Mouse (Mus musculus) testis, adult 2 months (tissue): ENCODE data around the gene Cyb5r4. TPM values are rescaled to one million over a fixed set of nuclear protein-coding genes. Genes with fewer than 3 reads are reported as not detected.
A peak's percentile ranks its signal among the peaks of the same experiment; 100 is the strongest.

Source experiments
- H3K27ac ChIP-seq: fragments of 200-500 bp; 2 replicates; pipeline ENCODE4 v1.5.1; 2012; ENCODE audit warnings: low read depth, low read length; ENCODE audit not compliant: control insufficient read depth, insufficient read depth
- H3K27me3 ChIP-seq: fragments of 200-500 bp; 2 replicates; pipeline ENCODE4 v1.6.1; 2012; ENCODE audit warnings: mild to moderate bottlenecking, low read length, moderate library complexity; ENCODE audit not compliant: control insufficient read depth, insufficient read depth
- H3K36me3 ChIP-seq: fragments of 200-500 bp; 2 replicates; pipeline ENCODE4 v1.6.1; 2012; ENCODE audit warnings: mild to moderate bottlenecking, low read length; ENCODE audit not compliant: control insufficient read depth, insufficient read depth
- H3K4me1 ChIP-seq: fragments of 200-500 bp; 2 replicates; pipeline ENCODE4 v1.6.1; 2012; ENCODE audit warnings: low read length; ENCODE audit not compliant: control insufficient read depth, insufficient read depth
- H3K4me3 ChIP-seq: fragments of 200-500 bp; 2 replicates; pipeline ENCODE4 v1.5.1; 2012; ENCODE audit warnings: low read depth, mild to moderate bottlenecking, low read length, moderate library complexity, mixed read lengths; ENCODE audit not compliant: control insufficient read depth
- CTCF ChIP-seq: fragments of 200-500 bp; IDR thresholded peaks from 2 replicates; pipeline ENCODE4 v1.5.1; 2012; ENCODE audit warnings: low read depth, mild to moderate bottlenecking, inconsistent platforms, low read length, moderate library complexity; ENCODE audit not compliant: control insufficient read depth, insufficient read depth, insufficient replicate concordance
- POLR2A ChIP-seq: fragments of 200-500 bp; IDR thresholded peaks from 2 replicates; pipeline ENCODE4 v1.6.1; 2012; ENCODE audit warnings: low read depth, mild to moderate bottlenecking, inconsistent platforms, low read length, moderate library complexity; ENCODE audit not compliant: control insufficient read depth
- polyA plus RNA-seq: library from polyadenylated mRNA; depleted of rRNA; stranded (reverse); fragments of >200 nt; gene quantifications from 2 replicates; pipeline ENCODE4 v1.2.3, GENCODE M21; 2012

Gene Cyb5r4
- polyA plus RNA-seq, 1 experiment: 20.4 TPM

GRCm38 (mm10) chr9:87077919-87078318 is 56.1 kb downstream of the Cyb5r4 start:
- TF ChIP-seq POLR2A (no peak), CTCF (no peak)
- no peaks in the 10 kb centered on the region for H3K4me1 ChIP-seq
- no peaks in the 10 kb centered on the region for H3K36me3 ChIP-seq
- no peak overlapping the region for H3K27ac ChIP-seq
- H3K4me3 ChIP-seq: no peak overlapping the region
- no peaks in the 10 kb centered on the region for H3K27me3 ChIP-seq

- Histone ChIP-seq H3K27me3 (no peaks in the 10 kb centered on the region), H3K27ac (no peak overlapping the region), H3K36me3 (no peaks in the 10 kb centered on the region), H3K4me1 (no peaks in the 10 kb centered on the region), H3K4me3 (no peak overlapping the region)
- no peak for TF ChIP-seq CTCF
- TF ChIP-seq POLR2A: no peak
These were observed 57.7 kb downstream of the Cyb5r4 start for GRCm38 (mm10) chr9:87079511-87079910.

- H3K27ac ChIP-seq: no peak overlapping the region
- TF ChIP-seq POLR2A (no peak), CTCF (no peak)
- no peaks in the 10 kb centered on the region for H3K4me1 ChIP-seq
- no peak overlapping the region for H3K4me3 ChIP-seq
- no peaks in the 10 kb centered on the region for H3K36me3 ChIP-seq
- no peaks in the 10 kb centered on the region for H3K27me3 ChIP-seq
These were observed 65.2 kb downstream of the Cyb5r4 start for GRCm38 (mm10) chr9:87086991-87087390.

GRCm38 (mm10) chr9:87097989-87098388 is 76.2 kb downstream of the Cyb5r4 start:
- TF ChIP-seq CTCF: peak; percentile 38; the same call in 1 of the 2 replicates
- no peak for TF ChIP-seq POLR2A
- Histone ChIP-seq H3K36me3 (no peaks in the 10 kb centered on the region), H3K4me1 (no peaks in the 10 kb centered on the region), H3K4me3 (no peak overlapping the region), H3K27me3 (no peaks in the 10 kb centered on the region), H3K27ac (no peak overlapping the region)

- Histone ChIP-seq H3K36me3 (no peaks in the 10 kb centered on the region), H3K27me3 (no peaks in the 10 kb centered on the region), H3K4me1 (no peaks in the 10 kb centered on the region), H3K27ac (no peak overlapping the region), H3K4me3 (no peak overlapping the region)
- TF ChIP-seq POLR2A (no peak), CTCF (no peak)
These were observed 93.2 kb downstream of the Cyb5r4 start for GRCm38 (mm10) chr9:87115019-87115418.

- Histone ChIP-seq H3K4me3 (no peak overlapping the region), H3K36me3 (no peaks in the 10 kb centered on the region), H3K27me3 (no peaks in the 10 kb centered on the region), H3K27ac (no peak overlapping the region), H3K4me1 (no peaks in the 10 kb centered on the region)
- TF ChIP-seq CTCF: no peak
- no peak for TF ChIP-seq POLR2A
These were observed 93.7 kb downstream of the Cyb5r4 start for GRCm38 (mm10) chr9:87115456-87115931.

- Histone ChIP-seq H3K4me1 (no peaks in the 10 kb centered on the region), H3K4me3 (no peak overlapping the region)
- no peak for TF ChIP-seq CTCF
- TF ChIP-seq POLR2A: no peak
These were observed 94.2 kb downstream of the Cyb5r4 start for GRCm38 (mm10) chr9:87115978-87116377.

GRCm38 (mm10) chr9:87118996-87119395 is 97.2 kb downstream of the Cyb5r4 start:
- Histone ChIP-seq H3K36me3 (no peaks in the 10 kb centered on the region), H3K4me3 (no peak overlapping the region), H3K27ac (no peak overlapping the region), H3K27me3 (no peaks in the 10 kb centered on the region), H3K4me1 (no peaks in the 10 kb centered on the region)
- TF ChIP-seq CTCF (no peak), POLR2A (no peak)

More at GRCm38 (mm10) chr9:87115978-87116377, 94.2 kb downstream of the Cyb5r4 start:
- no peaks in the 10 kb centered on the region for H3K27me3 ChIP-seq
- no peaks in the 10 kb centered on the region for H3K36me3 ChIP-seq
- H3K27ac ChIP-seq: no peak overlapping the region
